Mouse (Mus musculus) stomach, postnatal 0 days (tissue): Measurements from ENCODE around the gene B4galt7.

ENCODE experiments used
- CTCF ChIP-seq: IDR thresholded peaks from 2 replicates; pipeline ENCODE4 v1.5.1; 2016; ENCODE audit warnings: antibody characterized with exemption, low read depth, mild to moderate bottlenecking, moderate library complexity
- EP300 ChIP-seq: optimal IDR thresholded peaks from 2 replicates; pipeline ENCODE3; 2016; ENCODE audit warnings: antibody characterized with exemption

GRCm38 (mm10) chr13:55573432-55573831, 26.3 kb upstream of the B4galt7 start, which contains the start of gene Tmed9:
- no peak for TF ChIP-seq CTCF
- no peak for TF ChIP-seq EP300
